Mouse (Mus musculus): ENCODE data around the gene Tcam1.

DNA sequence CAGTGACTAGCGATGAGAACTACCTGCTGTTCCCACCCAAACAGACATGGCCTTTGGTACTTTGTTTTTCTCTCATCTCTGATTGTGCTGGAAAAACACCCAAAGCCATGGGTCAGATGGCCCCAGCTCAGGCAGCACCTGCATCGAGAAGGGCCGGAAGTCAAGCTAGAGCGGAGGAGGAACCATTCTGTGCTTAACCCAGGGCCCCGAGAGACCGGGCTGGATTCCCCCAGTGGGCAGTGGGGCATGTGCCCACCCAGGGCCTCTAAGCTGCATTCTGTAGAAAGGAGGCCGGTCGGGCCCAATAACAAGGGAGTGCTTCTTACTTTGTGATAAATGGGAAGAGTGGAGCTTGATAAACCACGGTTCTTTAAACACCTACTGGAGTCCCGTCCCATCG, 31.7 kb downstream of the Tcam1 start:
- TF ChIP-seq CTCF (IDR thresholded peaks at IDR 0.05; ENCODE audit: extremely low read depth, insufficient read depth, insufficient read length, insufficient replicate concordance) = no peak
- TF ChIP-seq POLR2A (IDR thresholded peaks at IDR 0.05; ENCODE audit: low read depth, low read length) = no peak; the same call in 1 of the 2 replicates

All from spleen, adult 2 months (tissue).